Mouse (Mus musculus) CD8-positive naive resting alpha-beta T cell, adult 57 days (primary cell): Measurements from ENCODE around the gene Tbxas1. TPM values are rescaled to one million over a fixed set of nuclear protein-coding genes. Genes with fewer than 3 reads are reported as not detected.

Experiments
- total RNA-seq: library from RNA; stranded (reverse); gene quantifications from one replicate; pipeline ENCODE4 v1.2.4, GENCODE M21; 2023

Tbxas1 gene
- total RNA-seq: 0.37 TPM

DNA sequence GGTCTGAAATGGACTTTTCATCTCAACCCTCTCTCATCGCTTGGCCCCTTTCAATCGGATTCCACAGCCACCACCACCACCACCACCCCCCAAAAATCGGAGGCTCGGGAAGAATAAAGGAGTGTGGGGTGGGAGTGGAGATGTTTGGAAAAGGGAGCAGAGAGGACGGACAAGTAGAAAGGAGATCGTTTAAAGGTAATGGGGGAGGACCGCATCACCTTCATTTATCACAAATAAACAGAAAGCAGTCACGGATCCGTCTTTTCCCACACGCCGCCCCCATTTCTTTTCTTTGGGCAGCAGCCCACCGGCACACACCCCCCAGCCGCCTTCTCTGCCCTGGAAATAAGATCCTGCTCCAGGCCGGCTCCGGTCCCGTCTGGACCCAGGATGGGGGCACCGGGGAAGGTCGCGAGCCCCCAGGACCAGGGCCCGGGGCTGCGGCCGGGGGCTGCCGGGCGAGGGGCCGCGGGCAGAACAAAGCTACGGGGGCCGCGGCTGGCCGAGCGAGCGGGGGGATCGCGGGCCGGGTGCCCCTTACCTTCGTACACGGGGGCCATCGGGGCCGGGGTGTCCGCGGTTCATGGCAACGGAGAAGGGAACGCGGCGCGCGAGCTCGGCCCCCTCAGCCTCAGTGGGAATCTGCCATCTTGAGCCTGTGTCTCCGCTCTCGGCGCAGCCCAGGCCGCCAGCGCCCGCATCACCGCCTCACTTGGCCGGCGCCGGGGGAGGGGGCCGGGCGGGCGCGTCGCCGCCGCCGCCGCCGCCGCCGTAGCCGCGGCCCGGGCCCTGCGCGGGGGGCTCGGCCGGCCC lies at the start of gene Tbxas1:
Gene Tbxas1, plus strand, starts transcription at position 147 of the 813 bp plus-strand sequence.

DNA sequence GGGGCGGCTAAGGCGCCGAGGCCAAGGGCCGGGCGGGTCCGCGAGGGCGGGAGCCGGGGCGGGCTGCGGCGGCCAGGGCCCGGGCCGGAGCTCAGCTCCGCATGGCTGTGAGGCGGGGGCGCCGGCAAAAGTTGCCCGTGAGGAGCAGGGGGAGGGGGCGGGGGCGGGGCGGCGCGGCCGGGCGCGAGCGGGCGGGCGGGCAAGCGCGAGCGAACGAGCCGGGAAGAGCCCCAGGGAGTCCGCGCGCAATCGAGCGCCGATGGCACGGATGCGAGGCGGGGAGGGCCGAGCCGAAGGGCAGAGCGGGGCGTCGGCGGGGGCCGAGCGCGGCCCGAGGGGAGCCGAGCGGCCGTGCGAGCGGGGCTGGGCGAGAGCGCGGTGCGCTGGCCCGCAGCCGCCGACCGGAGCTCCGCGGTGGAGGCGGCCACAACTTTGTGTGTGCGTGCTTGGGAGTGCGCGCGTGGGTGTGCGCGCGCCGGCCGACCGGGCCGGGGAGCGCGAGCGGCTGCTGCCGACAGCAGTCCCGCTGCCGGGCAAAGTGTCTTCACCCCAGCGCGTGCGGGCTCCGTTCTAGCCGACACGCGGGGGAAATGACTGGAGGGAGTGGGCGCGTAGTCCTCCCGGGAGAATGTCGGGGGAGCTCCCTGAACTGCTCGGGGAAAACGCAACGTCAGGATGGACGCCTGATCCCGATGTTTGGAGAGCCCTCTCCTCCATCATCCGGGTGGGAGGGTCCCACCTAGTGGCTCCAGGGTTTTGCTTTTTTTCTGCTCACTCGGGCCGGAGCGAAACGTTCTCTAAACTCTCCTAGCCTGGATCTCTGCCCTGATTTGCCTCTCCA lies 1.1 kb downstream of the Tbxas1 start, which contains the start of gene Hipk2:
Gene Hipk2, minus strand, starts transcription at position 95 of the 841 bp plus-strand sequence.

DNA sequence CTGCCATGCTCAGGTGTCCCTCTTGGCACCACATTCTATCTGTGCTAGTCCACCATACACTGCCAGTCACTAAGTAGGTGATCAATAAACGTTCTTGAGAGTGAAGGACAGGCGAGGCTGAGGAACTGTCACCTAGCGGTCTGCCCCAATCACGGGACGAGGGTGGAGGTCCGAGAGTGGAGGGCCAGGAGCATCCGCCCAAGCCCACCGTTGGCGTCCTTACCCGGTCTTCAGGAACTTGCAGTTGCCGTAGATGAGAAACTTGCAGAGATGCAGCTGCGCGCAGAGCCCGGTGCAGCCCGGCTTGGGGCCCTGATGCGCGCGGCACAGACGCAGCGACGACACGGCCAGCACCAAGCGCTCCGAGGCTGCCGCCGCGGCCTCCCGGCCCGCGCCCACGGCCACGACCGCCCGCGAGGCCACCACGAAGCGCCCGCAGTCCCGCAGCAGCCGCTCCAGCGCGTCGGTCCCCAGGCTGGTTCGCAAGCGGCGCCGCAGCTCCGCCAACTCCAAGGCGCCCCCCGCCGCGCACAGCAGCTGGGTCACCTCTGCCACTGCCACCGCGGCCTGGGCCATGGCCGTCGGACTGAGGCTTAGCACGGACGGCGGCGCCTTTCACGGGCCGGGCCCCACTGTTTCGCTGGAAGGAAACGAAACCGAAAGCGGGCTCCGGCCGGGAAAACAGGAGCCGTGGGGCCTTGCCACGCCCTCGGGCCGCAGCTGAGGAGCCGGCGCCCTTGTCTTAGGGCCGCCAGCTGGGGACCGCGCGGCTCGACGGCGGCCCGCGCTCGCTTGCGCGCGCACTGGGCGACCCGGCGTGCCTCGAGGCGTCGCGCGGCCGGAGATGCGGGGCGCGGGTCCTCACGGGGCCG lies 242.6 kb downstream of the Tbxas1 start, which contains the start of gene Parp12:
Gene Parp12, minus strand, starts transcription at position 766 of the 872 bp plus-strand sequence.

Other genes starting within 250 kb of the Tbxas1 start
- not detected for gene Klrg2, start 238.2 kb upstream of the Tbxas1 start, total RNA-seq
- not detected for gene Clec2l, start 212.3 kb upstream of the Tbxas1 start, total RNA-seq
- 26.9 TPM for gene Hipk2, start 761 bp downstream of the Tbxas1 start, total RNA-seq
- gene Parp12, start 242.9 kb downstream of the Tbxas1 start, total RNA-seq: 3.6 TPM